Mouse (Mus musculus) lung, embryonic 16.5 days (tissue): ENCODE results near the gene Hoxd11. TPM values are rescaled to one million over a fixed set of nuclear protein-coding genes. Genes with fewer than 3 reads are reported as not detected.

Experiments
- ATAC-seq: fragments of 200-750 bp; cut with Nextera tagmentation; 2 replicates; pipeline ENCODE4 v1.8.0; 2017; ENCODE audit warnings: low read depth, mild to moderate bottlenecking, moderate library complexity
- H3K27ac ChIP-seq: fragments of 300-500 bp; sonication (generic); 2 replicates; pipeline ENCODE4 v1.5.1; 2014; ENCODE audit warnings: mild to moderate bottlenecking, control low read depth, low read length
- H3K27me3 ChIP-seq: fragments of 300-500 bp; sonication (generic); 2 replicates; pipeline ENCODE4 v1.6.1; 2014; ENCODE audit warnings: low read depth, low read length, mixed read lengths; ENCODE audit not compliant: control insufficient read depth, insufficient read depth
- H3K36me3 ChIP-seq: fragments of 300-500 bp; sonication (generic); 2 replicates; pipeline ENCODE4 v1.6.1; 2014; ENCODE audit warnings: low read length; ENCODE audit not compliant: control insufficient read depth, insufficient read depth
- H3K4me1 ChIP-seq: fragments of 300-500 bp; sonication (generic); replicated peaks from 2 replicates; pipeline ENCODE4 v1.6.1; 2014; ENCODE audit warnings: low read length, mixed read lengths; ENCODE audit not compliant: control insufficient read depth, insufficient read depth
- H3K4me2 ChIP-seq: fragments of 300-500 bp; sonication (generic); 2 replicates; pipeline ENCODE4 v1.6.1; 2014; ENCODE audit warnings: low read depth, low read length, control low read depth
- H3K4me3 ChIP-seq: fragments of 300-500 bp; sonication (generic); 2 replicates; pipeline ENCODE4 v1.5.1; 2014; ENCODE audit warnings: mild to moderate bottlenecking, low read length, control low read depth
- H3K9ac ChIP-seq: fragments of 300-500 bp; sonication (generic); 2 replicates; pipeline ENCODE4 v1.6.1; 2014; ENCODE audit warnings: low read length, control low read depth
- H3K9me3 ChIP-seq: fragments of 300-500 bp; sonication (generic); 2 replicates; pipeline ENCODE4 v1.6.1; 2016; ENCODE audit warnings: low read length; ENCODE audit not compliant: control insufficient read depth
- WGBS: fragments of 180-500 bp; shearing (Covaris S2); extraction: QIAGEN DNeasy Blood & Tissue Kit; methylation state at CpG from one replicate; pipeline ENCODE4 v1.1.7; 2014; 5-methylcytosine and 5-hydroxymethylcytosine counted together
- polyA plus RNA-seq: library from polyadenylated mRNA; unstranded; fragments of >200 nt; fragmentation: Nextera tagmentation; extraction: Ambion mirVana; gene quantifications from 2 replicates; pipeline ENCODE4 v1.2.1, GENCODE M21; 2015

Hoxd11 gene
- polyA plus RNA-seq, 1 experiment from 2014 or later = not detected

- H3K9ac ChIP-seq = no peak overlapping the region
- 7% methylated on average over 17 of the region's 17 CpGs for WGBS
- no peak overlapping the region for H3K4me3 ChIP-seq
- ATAC-seq = no peak
- H3K36me3 ChIP-seq = no peaks in the 10 kb centered on the region
- H3K4me1 ChIP-seq = peaks cover 10% of the 10 kb centered on the region; the same call in 1 of the 2 replicates
- no peak overlapping the region for H3K27ac ChIP-seq
- no peak overlapping the region for H3K4me2 ChIP-seq
- peaks cover 87% of the 10 kb centered on the region for H3K27me3 ChIP-seq
- no peaks in the 10 kb centered on the region for H3K9me3 ChIP-seq
Measured at GRCm38 (mm10) chr2:74686301-74686987, 7.1 kb downstream of the Hoxd11 start.

GRCm38 (mm10) chr2:74686988-74687697, 7.8 kb downstream of the Hoxd11 start:
- Histone ChIP-seq H3K36me3 (no peaks in the 10 kb centered on the region), H3K4me2 (no peak overlapping the region), H3K9ac (no peak overlapping the region), H3K4me3 (no peak overlapping the region), H3K4me1 (peaks cover 6% of the 10 kb centered on the region; the same call in 1 of the 2 replicates), H3K27me3 (peaks cover 87% of the 10 kb centered on the region), H3K9me3 (no peaks in the 10 kb centered on the region), H3K27ac (no peak overlapping the region)
- no peak for ATAC-seq
- 1% methylated on average over 27 of the region's 27 CpGs for WGBS

GRCm38 (mm10) chr2:74687698-74688555, 8.6 kb downstream of the Hoxd11 start:
- no peak overlapping the region for H3K27ac ChIP-seq
- WGBS = 1% methylated on average over 31 of the region's 31 CpGs
- H3K4me1 ChIP-seq = no peaks in the 10 kb centered on the region
- no peak overlapping the region for H3K4me2 ChIP-seq
- no peaks in the 10 kb centered on the region for H3K36me3 ChIP-seq
- H3K27me3 ChIP-seq = peaks cover 87% of the 10 kb centered on the region
- no peak for ATAC-seq
- no peak overlapping the region for H3K9ac ChIP-seq
- H3K4me3 ChIP-seq = no peak overlapping the region
- no peaks in the 10 kb centered on the region for H3K9me3 ChIP-seq

GRCm38 (mm10) chr2:74688795-74689573, 9.6 kb downstream of the Hoxd11 start:
- no peak overlapping the region for H3K4me2 ChIP-seq
- WGBS = 4% methylated on average over 12 of the region's 12 CpGs
- H3K27me3 ChIP-seq = peaks cover 87% of the 10 kb centered on the region
- H3K9me3 ChIP-seq = no peaks in the 10 kb centered on the region
- no peak overlapping the region for H3K27ac ChIP-seq
- no peak overlapping the region for H3K4me3 ChIP-seq
- no peak for ATAC-seq
- no peak overlapping the region for H3K9ac ChIP-seq
- H3K4me1 ChIP-seq = no peaks in the 10 kb centered on the region
- H3K36me3 ChIP-seq = no peaks in the 10 kb centered on the region

- Histone ChIP-seq H3K9me3 (no peaks in the 10 kb centered on the region), H3K27me3 (peaks cover 87% of the 10 kb centered on the region), H3K36me3 (no peaks in the 10 kb centered on the region), H3K4me2 (no peak overlapping the region), H3K9ac (no peak overlapping the region), H3K4me3 (no peak overlapping the region), H3K27ac (no peak overlapping the region), H3K4me1 (no peaks in the 10 kb centered on the region)
- ATAC-seq = no peak
- under 1% methylated on average over 24 of the region's 24 CpGs for WGBS
Measured at GRCm38 (mm10) chr2:74689574-74690337, 10.4 kb downstream of the Hoxd11 start.

- WGBS = 8% methylated on average over 8 of the region's 8 CpGs
- peaks cover 87% of the 10 kb centered on the region for H3K27me3 ChIP-seq
- no peaks in the 10 kb centered on the region for H3K9me3 ChIP-seq
- no peak overlapping the region for H3K4me3 ChIP-seq
- no peaks in the 10 kb centered on the region for H3K4me1 ChIP-seq
- H3K27ac ChIP-seq = no peak overlapping the region
- no peak for ATAC-seq
- no peak overlapping the region for H3K9ac ChIP-seq
- no peak overlapping the region for H3K4me2 ChIP-seq
- no peaks in the 10 kb centered on the region for H3K36me3 ChIP-seq
Measured at GRCm38 (mm10) chr2:74690338-74690716, 11.0 kb downstream of the Hoxd11 start.

GRCm38 (mm10) chr2:74691022-74691951, 11.9 kb downstream of the Hoxd11 start, which contains the start of gene Hoxd10:
Hoxd10 (plus strand) TSS chr2:74691924.
- WGBS = 2% methylated on average over 56 of the region's 56 CpGs
- Histone ChIP-seq H3K27ac (no peak within 1 kb of the TSS), H3K9me3 (no peaks in the 10 kb centered on the region), H3K36me3 (no peaks in the 10 kb centered on the region), H3K27me3 (peaks cover 93% of the 10 kb centered on the region), H3K4me2 (no peak within 1 kb of the TSS), H3K9ac (no peak within 1 kb of the TSS), H3K4me3 (0 out of 2 replicates have a peak within 1 kb of the TSS, but pooled peaks have one; percentile 19), H3K4me1 (no peaks in the 10 kb centered on the region)
- peak; percentile 87 for ATAC-seq
